Mouse (Mus musculus) testis, adult 2 months (tissue): ENCODE results near the gene Rock2.

ENCODE experiments used
- CTCF ChIP-seq: fragments of 200-500 bp; IDR thresholded peaks from 2 replicates; pipeline ENCODE4 v1.5.1; 2012; ENCODE audit warnings: low read depth, mild to moderate bottlenecking, inconsistent platforms, low read length, moderate library complexity; ENCODE audit not compliant: control insufficient read depth, insufficient read depth, insufficient replicate concordance
- POLR2A ChIP-seq: fragments of 200-500 bp; IDR thresholded peaks from 2 replicates; pipeline ENCODE4 v1.6.1; 2012; ENCODE audit warnings: low read depth, mild to moderate bottlenecking, inconsistent platforms, low read length, moderate library complexity; ENCODE audit not compliant: control insufficient read depth

GRCm38 (mm10) chr12:16860961-16861360 lies 33.7 kb upstream of the Rock2 start:
- TF ChIP-seq POLR2A (no peak), CTCF (no peak)
